16 mouse cellular contexts compared by ENCODE assay signal in the genomic region with DNA sequence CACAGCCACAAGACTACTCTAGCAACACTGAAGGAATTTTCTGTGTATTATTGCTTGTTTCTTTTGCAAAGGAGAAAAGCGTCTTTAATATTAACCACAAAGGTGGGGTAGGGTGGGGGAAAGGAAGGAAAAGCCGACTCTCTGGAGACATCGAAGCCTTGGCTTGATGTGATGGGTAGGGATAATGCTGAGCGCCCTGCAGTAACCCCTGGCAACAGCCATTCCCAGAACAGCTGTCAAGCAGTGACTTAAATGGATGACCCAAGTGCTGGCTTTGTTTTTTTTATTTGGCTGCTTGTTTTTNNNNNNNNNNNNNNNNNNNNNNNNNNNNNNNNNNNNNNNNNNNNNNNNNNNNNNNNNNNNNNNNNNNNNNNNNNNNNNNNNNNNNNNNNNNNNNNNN. TPM values are rescaled to one million over a fixed set of nuclear protein-coding genes. Genes with fewer than 3 reads are reported as not detected.
DNase-seq lines count a peak whose midpoint lies in the region; ATAC-seq and TF ChIP-seq lines count a peak whose summit lies in the region.
"Had no signal": no experiment of that assay in that cellular context is flagged by ENCODE, and none has a peak within 500 bp of the region (broad histone marks: within the 10 kb centered on the region; RNA-seq: fewer than 3 reads in every experiment).

No protein-coding gene starts in this region.

- H3K27me3 ChIP-seq in hindbrain, embryonic 16.5 days (replicated peaks; ENCODE audit: control insufficient read depth, insufficient read depth, low read length): no peaks in the 10 kb centered on the region
- H3K27me3 ChIP-seq in midbrain, embryonic 16.5 days (ENCODE audit: control insufficient read depth, insufficient read depth, low read depth, low read length): no peaks in the 10 kb centered on the region
- no peaks in the 10 kb centered on the region for H3K27me3 ChIP-seq in liver, embryonic 12.5 days (replicated peaks)
- H3K27me3 ChIP-seq: embryonic facial prominence, embryonic 13.5 days; liver, embryonic 13.5 days; lung, embryonic 15.5 days had no signal

- no peak overlapping the region for H3K4me3 ChIP-seq in hindbrain, embryonic 16.5 days (ENCODE audit: low read length)
- no peak overlapping the region for H3K4me3 ChIP-seq in midbrain, embryonic 16.5 days (ENCODE audit: low read depth, low read length)
- H3K4me3 ChIP-seq in liver, embryonic 12.5 days: no peak overlapping the region
- H3K4me3 ChIP-seq: embryonic facial prominence, embryonic 13.5 days; heart, embryonic 10.5 days; liver, embryonic 13.5 days; lung, embryonic 15.5 days had no signal

- TF ChIP-seq POLR2A in brain, embryonic 14.5 days (IDR thresholded peaks at IDR 0.05; ENCODE audit: borderline replicate concordance, extremely low read depth, insufficient read depth, insufficient read length, poor library complexity, severe bottlenecking): no peak

- H3K9me3 ChIP-seq in hindbrain, embryonic 16.5 days (ENCODE audit: control insufficient read depth, low read length): no peaks in the 10 kb centered on the region
- H3K9me3 ChIP-seq in midbrain, embryonic 16.5 days (replicated peaks; ENCODE audit: control insufficient read depth, low read length, poor library complexity, severe bottlenecking): no peaks in the 10 kb centered on the region
- H3K9me3 ChIP-seq in liver, embryonic 12.5 days (replicated peaks): no peaks in the 10 kb centered on the region
- H3K9me3 ChIP-seq: embryonic facial prominence, embryonic 13.5 days; heart, embryonic 10.5 days; liver, embryonic 13.5 days; lung, embryonic 15.5 days had no signal

- H3K9ac ChIP-seq in hindbrain, embryonic 16.5 days (ENCODE audit: low read depth, low read length): 0 out of 2 replicates have a peak overlapping the region, but pooled peaks have one; percentile 17
- no peak overlapping the region for H3K9ac ChIP-seq in midbrain, embryonic 16.5 days (ENCODE audit: low read depth, low read length)
- no peak overlapping the region for H3K9ac ChIP-seq in liver, embryonic 12.5 days
- H3K9ac ChIP-seq: embryonic facial prominence, embryonic 13.5 days; liver, embryonic 13.5 days; lung, embryonic 15.5 days had no signal

- 7% methylated on average over 4 of the region's 4 CpGs for WGBS in hindbrain, embryonic 16.5 days
- WGBS in midbrain, embryonic 16.5 days: 14% methylated on average over 4 of the region's 4 CpGs
- 74% methylated on average over 4 of the region's 4 CpGs for WGBS in liver, embryonic 12.5 days (ENCODE audit: insufficient replicate concordance)

- no peak overlapping the region for H3K4me2 ChIP-seq in hindbrain, embryonic 16.5 days (ENCODE audit: low read length)
- H3K4me2 ChIP-seq in midbrain, embryonic 16.5 days (ENCODE audit: low read length): no peak overlapping the region
- H3K4me2 ChIP-seq in liver, embryonic 12.5 days: no peak overlapping the region
- H3K4me2 ChIP-seq: embryonic facial prominence, embryonic 13.5 days; liver, embryonic 13.5 days; lung, embryonic 15.5 days had no signal

- H3K4me1 ChIP-seq in hindbrain, embryonic 16.5 days (ENCODE audit: control insufficient read depth, insufficient read depth, low read depth, low read length): peaks cover 15% of the 10 kb centered on the region
- H3K4me1 ChIP-seq in midbrain, embryonic 16.5 days (ENCODE audit: control insufficient read depth, insufficient read depth, low read length): peaks cover 28% of the 10 kb centered on the region
- no peaks in the 10 kb centered on the region for H3K4me1 ChIP-seq in liver, embryonic 12.5 days
- H3K4me1 ChIP-seq: heart, embryonic 10.5 days; liver, embryonic 13.5 days; lung, embryonic 15.5 days had no signal

- no peaks in the 10 kb centered on the region for H3K36me3 ChIP-seq in hindbrain, embryonic 16.5 days (ENCODE audit: control insufficient read depth, insufficient read depth, low read length)
- H3K36me3 ChIP-seq in midbrain, embryonic 16.5 days (ENCODE audit: control insufficient read depth, insufficient read depth, low read length): no peaks in the 10 kb centered on the region
- no peaks in the 10 kb centered on the region for H3K36me3 ChIP-seq in liver, embryonic 12.5 days
- H3K36me3 ChIP-seq: embryonic facial prominence, embryonic 13.5 days; heart, embryonic 10.5 days; liver, embryonic 13.5 days; lung, embryonic 15.5 days had no signal

- peak; percentile 84 for ATAC-seq in hindbrain, embryonic 16.5 days
- ATAC-seq in midbrain, embryonic 16.5 days: peak; percentile 64; the same call in 1 of the 2 replicates
- no peak for ATAC-seq in liver, embryonic 12.5 days

- no peak for TF ChIP-seq CTCF in brain, embryonic 14.5 days (IDR thresholded peaks at IDR 0.05; ENCODE audit: borderline replicate concordance, extremely low read depth, insufficient read depth, insufficient read length)

- DNase-seq in brain, embryonic 14.5 days (ENCODE audit: low read depth): peak; percentile 61
- peak; percentile 48 for DNase-seq in embryo, embryonic 10.5 days (ENCODE audit: low spot score)
- no peak for DNase-seq in kidney, postnatal 36 days
- no peak for DNase-seq in ovary, adult 18-20 months (ENCODE audit: low spot score)
- DNase-seq: cerebellum, postnatal 25 days; gastrocnemius, postnatal 25 days; liver, embryonic 13.5 days; right cerebral cortex, postnatal 25 days had no signal

- H3K27ac ChIP-seq in hindbrain, embryonic 16.5 days (ENCODE audit: low read depth, low read length): 0 out of 2 replicates have a peak overlapping the region, but pooled peaks have one; percentile 0
- no peak overlapping the region for H3K27ac ChIP-seq in midbrain, embryonic 16.5 days (ENCODE audit: low read length)
- no peak overlapping the region for H3K27ac ChIP-seq in liver, embryonic 12.5 days
- H3K27ac ChIP-seq: embryonic facial prominence, embryonic 13.5 days; heart, embryonic 10.5 days; liver, embryonic 13.5 days; lung, embryonic 15.5 days; macrophage; stomach, postnatal 0 days had no signal

RNA-seq across cellular contexts. Expression of gene Klf7, which starts 51.6 kb away (rescaled TPM):
- polyA plus RNA-seq in brain, embryonic 14.5 days (2012; rRNA removed): 25.8 and 42.7 TPM in 2 replicates
- 118 and 127 TPM in 2 replicates for polyA plus RNA-seq in hindbrain, embryonic 16.5 days (2015; fragmentation: Nextera tagmentation; extraction: Ambion mirVana)
- 130 and 135 TPM in 2 replicates for polyA plus RNA-seq in midbrain, embryonic 16.5 days (2015; fragmentation: Nextera tagmentation; extraction: Ambion mirVana)
- polyA plus RNA-seq in liver, embryonic 12.5 days (2016; fragmentation: Nextera tagmentation; extraction: Ambion mirVana): 6.5 and 7.8 TPM in 2 replicates

Comparison
In these comparisons a context has a peak if more than half of its experiments do, and no peak if none do; other contexts are left out.
1. DNase-seq: peak in brain, embryonic 14.5 days (single experiment) and embryo, embryonic 10.5 days (single experiment); none in kidney, postnatal 36 days (0 of 2) and ovary, adult 18-20 months (single experiment).